Mouse (Mus musculus): ENCODE data around the gene Yy1.

Yy1 gene

DNA sequence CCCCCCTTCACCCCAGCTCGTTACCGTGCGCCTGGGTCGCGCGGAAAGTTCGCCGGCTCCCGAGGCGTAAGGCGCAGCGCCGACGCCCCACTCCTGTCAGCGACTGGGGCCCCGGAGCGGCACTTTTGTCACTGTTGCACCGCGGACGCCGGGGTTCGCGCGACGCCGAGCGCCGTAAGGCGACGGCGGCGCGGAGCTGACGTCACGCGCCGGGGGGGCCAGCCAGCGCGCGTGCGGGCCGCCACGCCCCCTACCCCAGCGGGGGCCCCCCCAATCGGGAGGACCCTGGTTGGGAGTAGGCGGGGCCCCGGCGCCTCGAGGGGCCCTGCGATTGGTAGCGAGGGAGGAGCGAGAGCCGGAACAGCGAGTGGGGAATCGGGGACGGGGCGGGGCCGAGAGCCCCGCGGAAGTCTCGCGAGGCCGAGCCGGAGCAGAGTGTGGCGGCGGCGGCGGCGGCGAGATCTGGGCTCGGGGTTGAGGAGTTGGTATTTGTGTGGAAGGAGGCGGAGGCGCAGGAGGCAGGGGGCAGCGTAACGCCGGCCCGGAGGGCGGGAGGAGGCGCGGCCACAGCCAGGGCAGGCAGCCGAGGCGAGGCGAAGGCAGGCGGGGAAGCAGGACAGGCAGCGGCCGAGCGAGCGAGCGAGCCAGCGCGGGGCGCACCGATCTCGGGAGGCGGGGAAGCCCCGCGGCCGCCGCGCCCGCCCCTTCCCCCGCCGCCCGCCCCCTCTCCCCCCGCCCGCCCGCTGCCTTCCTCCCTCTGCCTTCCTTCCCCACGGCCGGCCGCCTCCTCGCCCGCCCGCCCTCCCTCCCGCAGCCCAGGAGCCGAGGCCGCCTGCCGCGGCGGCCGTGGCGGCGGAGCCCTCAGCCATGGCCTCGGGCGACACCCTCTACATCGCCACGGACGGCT is at the start of gene Yy1:
Yy1 (plus strand) TSS at position 428 of the 907 bp plus-strand sequence.
- peak; percentile 99 for DNase-seq

DNA sequence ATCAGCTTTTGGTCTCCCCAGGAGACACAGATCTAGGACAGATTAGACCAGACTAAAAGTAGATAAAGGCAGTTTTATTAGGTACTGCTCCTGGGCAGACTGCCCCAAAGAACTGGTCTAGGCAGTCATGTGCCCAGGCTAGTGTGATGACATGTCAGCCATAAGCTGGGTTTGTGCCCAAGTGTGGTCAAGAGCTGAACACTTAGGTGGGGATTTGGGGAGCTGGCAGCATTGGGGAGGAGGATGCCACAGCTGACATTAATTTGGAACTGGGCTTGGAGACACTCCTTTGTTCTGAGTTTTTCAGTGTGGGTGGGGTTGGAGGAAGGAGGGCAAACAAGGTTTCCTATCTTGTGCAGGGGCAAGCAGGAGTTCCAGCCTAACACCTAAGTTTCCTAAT is 46.8 kb upstream of the Yy1 start:
- no peak for DNase-seq

- no peak for DNase-seq
These were observed 43.8 kb upstream of the Yy1 start for GRCm38 (mm10) chr12:108749019-108749418.

DNA sequence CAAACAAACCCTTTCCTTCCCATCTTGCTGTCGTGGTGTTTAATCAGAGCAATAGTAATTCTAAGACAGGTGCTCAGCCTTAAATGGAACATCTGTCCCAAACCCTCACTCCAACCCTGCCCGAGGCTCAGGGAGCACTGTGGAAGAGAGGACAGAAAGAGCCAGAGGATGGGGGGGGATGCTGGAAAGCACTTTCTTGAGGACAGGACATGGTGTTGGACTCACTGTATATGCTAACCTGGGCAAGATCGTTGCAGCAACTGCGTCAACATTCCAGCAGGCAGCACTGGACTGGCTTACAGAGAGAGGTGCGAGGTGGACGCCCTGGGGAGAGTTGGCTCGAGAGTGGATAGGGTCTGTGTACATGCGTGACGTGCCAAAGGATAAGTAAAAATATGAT is 43.3 kb upstream of the Yy1 start:
- no peak for DNase-seq

GRCm38 (mm10) chr12:108750226-108750625 is 42.5 kb upstream of the Yy1 start:
- no peak for DNase-seq

DNA sequence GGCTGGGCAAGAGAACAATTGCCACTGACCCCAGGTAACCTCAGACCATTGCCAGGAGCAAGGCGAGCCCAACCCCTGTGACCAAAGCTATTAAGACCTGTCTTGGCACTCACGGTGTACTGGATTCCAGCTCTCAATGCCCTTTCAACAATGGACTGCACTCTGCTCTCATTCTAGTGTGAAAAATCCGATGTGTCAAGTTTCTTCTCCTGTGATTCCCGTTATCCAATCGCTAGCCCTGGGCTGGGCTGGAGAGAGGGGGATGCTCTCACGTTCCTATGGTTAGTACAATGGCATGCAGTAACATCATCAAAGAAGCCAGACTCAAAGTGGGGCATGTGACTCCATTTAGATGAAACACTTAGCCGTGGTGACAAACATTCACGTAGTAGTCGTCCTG is 41.0 kb upstream of the Yy1 start:
- no peak for DNase-seq

DNA sequence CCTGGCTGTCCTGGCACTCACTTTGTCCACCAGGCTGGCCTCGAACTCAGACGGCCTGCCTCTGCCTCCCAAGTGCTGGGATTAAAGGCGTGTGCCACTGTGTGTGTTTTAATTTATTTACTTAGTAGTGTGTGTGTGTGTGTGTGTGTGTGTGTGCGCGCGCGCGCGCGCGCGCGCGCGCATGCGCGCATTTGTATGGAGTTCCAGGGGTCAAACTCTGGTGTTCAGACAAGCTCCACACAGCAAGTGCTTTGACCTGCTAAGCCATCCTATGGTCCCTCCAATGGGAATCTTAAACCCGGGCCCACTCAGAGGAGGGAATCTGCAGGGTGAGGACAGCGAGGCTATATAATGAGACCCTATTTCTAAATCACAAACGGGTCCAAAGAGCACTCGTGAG is 37.6 kb upstream of the Yy1 start:
- DNase-seq, result no peak

GRCm38 (mm10) chr12:108756611-108757010 is 36.2 kb upstream of the Yy1 start:
- no peak for DNase-seq

- DNase-seq, result peak; percentile 99
These were observed 35.0 kb upstream of the Yy1 start for GRCm38 (mm10) chr12:108757717-108758257.

DNA sequence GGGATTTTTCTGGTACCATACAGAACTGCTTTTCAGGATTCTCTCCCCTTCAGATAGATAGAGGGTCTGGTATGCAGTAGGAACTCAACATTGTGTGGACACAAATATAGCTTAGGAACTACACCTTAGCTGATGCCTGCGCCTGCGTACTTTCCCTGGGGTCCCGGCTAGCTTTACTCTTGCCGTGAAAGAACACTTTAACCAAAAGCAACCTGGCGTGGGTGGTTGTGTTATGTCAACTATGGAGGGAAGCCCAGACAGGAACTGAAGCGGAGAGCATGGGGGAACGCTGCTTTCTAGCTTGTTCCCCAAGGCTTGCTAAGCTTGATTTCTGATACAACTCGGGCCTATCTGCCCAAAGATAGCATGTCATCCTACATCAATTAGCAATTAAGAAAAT is 34.5 kb upstream of the Yy1 start:
- no peak for DNase-seq

DNA sequence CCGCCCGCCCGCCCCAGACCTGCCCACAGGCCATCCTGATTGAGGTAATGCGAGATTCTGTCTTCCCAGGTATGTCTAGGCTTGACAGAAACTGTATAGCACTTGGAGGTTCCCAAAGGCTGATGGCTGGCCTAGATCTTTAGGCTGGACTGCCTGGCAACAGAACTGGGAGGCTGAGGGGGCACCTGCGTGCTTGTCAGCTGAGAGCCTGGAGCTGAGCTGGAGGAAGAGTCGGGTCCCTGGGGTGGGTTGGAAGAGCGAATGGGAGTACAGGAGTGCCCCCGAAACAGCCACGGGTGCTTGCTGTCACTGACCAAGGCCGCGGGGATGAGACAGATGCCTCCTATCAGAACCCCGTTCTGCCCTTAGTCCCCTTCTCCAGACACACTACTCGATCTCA is 34.1 kb upstream of the Yy1 start:
- DNase-seq, result no peak

DNA sequence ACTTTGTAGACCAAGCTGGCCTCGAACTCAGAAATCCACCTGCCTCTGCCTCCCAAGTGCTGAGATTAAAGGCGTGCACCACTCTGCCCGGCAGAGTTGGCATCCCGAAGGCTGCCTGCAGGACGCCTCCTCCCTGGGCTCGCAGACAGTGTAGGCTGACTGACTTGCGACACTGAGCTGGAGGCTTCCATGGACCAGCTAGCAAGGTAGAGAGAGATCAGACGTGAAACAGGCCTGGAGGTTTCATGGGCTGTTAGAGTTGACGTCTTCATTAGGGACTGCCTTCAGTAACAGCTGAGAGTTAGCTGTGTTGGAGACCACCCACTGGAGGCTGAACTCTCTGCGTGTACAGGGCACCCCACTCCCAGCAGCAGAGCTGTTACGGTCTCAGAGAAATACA is 33.5 kb upstream of the Yy1 start:
- DNase-seq, result no peak

GRCm38 (mm10) chr12:108760016-108760415 is 32.8 kb upstream of the Yy1 start:
- no peak for DNase-seq

DNA sequence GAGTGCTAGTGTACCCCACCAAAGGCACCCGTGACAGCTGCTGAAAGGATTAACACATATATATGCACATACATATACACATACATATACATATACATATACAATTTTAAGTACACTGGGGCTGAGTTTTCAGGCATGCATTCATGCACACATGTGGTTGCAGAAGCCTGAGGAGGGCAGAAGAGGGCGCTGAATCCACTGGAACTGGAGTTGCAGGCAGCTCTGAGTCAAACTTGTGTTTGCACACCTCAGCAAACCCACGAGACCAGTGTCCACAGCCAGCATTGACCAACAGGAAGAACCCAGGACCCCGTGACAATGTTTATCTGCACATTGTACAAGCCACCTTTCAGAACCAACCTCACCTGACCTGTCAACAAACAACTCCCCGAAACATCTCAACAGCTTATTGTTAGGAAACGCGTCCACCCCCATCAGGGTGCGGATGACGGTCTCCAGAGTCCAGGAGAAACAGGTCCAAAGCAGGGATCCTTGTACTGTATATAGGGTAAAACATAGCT is 32.2 kb upstream of the Yy1 start:
- DNase-seq, result peak; percentile 58

DNA sequence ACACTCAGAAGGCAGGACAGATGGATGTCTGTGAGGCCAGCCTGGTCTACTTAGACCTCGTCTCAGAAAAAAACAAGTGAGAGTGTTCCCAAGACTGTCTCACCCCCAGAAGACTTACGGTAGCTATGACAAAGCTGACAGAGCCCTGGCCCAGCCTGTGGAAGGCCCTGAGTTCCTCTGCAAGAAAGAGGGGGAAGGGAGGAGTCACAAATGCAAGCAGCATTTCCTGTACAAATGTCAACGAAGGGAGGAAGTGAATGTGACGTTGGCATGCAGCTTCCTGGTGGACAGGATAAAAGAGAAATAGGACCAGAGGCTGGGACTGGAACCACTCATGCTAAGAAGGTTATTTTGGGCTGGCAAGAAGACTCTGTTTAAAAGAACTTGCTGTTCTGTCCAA is 31.6 kb upstream of the Yy1 start:
- peak; percentile 67 for DNase-seq

GRCm38 (mm10) chr12:108761665-108762064 is 31.1 kb upstream of the Yy1 start:
- peak; percentile 11 for DNase-seq

DNA sequence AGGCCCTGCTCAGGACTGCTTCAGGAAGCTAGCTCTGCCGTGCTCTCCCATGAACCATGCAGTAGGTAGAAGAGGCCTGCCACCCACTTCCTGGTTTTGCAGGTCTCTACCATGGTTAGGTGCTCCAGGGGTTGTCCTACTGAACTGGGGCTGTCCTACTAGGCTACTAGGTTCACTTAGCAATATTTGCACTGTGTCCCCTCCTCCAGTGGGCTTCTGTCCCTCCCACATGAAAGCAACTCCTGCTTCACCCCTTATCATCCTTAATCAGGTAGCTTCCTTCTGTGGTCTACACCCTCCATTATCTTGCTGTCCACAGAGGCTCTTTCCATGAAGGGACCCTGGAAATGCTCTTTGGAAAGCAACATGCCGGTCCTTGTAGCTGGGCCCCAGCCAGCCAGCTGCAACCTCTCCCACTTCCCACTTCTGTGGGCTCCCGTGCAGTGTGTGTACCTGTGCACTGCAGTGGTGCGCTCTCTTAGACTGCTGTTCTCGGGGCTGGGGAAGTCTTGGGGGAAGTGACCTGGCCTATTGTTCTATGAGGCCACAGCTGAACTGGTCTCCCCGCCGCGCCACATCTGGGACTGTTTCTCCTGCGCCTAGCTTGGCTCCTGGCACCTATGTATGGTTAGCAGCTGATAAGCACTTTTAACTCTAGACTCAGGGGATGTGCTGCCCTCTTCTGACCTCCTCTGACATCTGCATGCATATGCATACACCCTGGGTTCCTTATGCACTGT is 29.5 kb upstream of the Yy1 start:
- peak; percentile 78 for DNase-seq

DNA sequence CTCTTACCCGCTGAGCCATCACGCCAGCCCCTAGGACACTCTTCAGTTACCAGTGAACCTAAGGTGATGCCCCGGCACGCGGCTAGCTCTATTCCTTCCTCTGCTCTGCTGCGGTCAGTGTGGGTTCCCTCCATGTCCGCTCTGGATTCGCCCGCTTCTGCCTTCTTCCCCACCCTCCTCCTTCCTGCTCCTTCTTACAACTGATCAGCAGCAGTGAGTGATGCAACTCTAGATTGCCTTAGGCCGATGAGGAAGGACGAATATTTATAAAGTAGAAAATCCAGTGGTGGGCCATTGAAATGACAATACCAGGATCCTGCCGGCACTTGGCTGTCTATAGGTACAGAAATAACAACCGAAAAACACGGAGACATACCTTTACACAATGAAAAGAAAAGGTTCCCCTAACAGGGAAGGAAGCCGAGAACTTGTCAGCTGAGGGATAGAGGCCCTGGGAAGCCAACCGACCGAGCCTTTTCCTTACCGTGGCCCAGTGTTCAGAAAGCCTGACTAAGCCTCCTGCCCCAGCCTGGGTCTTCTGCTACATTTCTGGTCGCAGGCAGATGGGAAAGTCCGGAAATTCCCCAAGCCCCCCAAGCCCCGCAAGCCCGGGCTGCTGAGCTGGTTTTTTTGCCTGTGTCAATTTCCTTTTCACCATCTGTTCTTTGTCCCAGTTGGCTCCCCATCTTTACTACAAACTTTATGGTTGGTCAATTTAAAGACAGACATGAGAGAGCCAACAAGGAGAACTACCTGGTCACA is 27.7 kb upstream of the Yy1 start:
- DNase-seq, result peak; percentile 52

GRCm38 (mm10) chr12:108765751-108766221 is 27.0 kb upstream of the Yy1 start:
- peak; percentile 82 for DNase-seq

GRCm38 (mm10) chr12:108766316-108766715 is 26.5 kb upstream of the Yy1 start:
- no peak for DNase-seq

DNA sequence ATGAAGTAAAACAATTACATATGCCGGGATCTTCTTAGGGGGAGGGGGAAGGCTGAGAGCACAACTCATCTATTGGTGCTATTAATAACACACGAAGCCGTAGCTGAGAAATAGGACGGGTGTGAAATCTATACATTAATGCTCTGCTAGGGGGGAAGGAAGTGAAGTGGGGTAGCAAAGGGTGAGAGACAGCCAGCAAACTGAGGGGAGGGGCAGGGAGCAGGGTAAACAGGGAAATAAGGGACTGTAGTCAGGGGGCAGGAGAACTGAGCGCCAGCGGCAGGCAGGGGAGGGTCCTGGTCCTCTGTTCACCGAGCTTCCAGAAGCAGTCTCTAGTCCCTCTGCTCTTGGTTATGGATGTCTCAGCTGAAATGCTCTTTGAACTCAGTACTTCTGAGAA is 25.9 kb upstream of the Yy1 start:
- peak; percentile 39 for DNase-seq

- DNase-seq, result no peak
These were observed 24.4 kb upstream of the Yy1 start for GRCm38 (mm10) chr12:108768196-108768854.

Data from thymus, postnatal 25 days (tissue).